ENCODE assay signal across 20 mouse cellular contexts in the genomic region with DNA sequence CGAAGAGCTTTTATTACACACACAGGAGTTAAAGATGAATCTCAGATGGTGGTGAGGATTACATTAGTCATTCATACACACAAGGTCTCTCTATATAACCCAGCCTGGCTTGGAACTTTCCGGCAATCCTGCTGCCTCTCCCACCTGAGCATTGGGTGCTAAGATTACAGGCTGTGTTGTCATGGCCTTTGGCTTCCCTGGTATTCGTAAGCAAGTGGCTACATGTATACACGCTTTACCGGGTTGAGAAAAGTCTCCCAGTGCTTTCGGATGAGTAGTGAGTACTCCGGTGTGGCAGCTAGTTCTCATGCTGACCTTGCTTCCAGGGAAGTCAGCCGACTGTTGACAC. TPM values are rescaled to one million over a fixed set of nuclear protein-coding genes. Genes with fewer than 3 reads are reported as not detected.
DNase-seq lines count a peak whose midpoint lies in the region; ATAC-seq lines count a peak whose summit lies in the region.
"Had no signal": no experiment of that assay in that cellular context is flagged by ENCODE, and none has a peak within 500 bp of the region (broad histone marks: within the 10 kb centered on the region; RNA-seq: fewer than 3 reads in every experiment).

No protein-coding gene starts in this region.

- H3K4me1 ChIP-seq in hindbrain, embryonic 13.5 days (replicated peaks) = peaks cover 22% of the 10 kb centered on the region
- H3K4me1 ChIP-seq in hindbrain, embryonic 14.5 days (replicated peaks; ENCODE audit: control insufficient read depth, insufficient read depth, low read length) = peaks cover 27% of the 10 kb centered on the region
- H3K4me1 ChIP-seq in midbrain, embryonic 14.5 days (ENCODE audit: control insufficient read depth, insufficient read depth, low read length) = 0 out of 2 replicates have a peak, but pooled peaks cover 4% of the 10 kb centered on the region
- H3K4me1 ChIP-seq: hindbrain, embryonic 10.5 days; neural tube, embryonic 12.5 days had no signal

- peak; percentile 25; the same call in 1 of the 2 replicates for ATAC-seq in hindbrain, embryonic 13.5 days (ENCODE audit: low FRiP score)
- no peak for ATAC-seq in hindbrain, embryonic 14.5 days (ENCODE audit: low FRiP score)
- no peak for ATAC-seq in midbrain, embryonic 14.5 days (ENCODE audit: low FRiP score, low TSS enrichment)
- ATAC-seq: forebrain, embryonic 16.5 days had no signal

- no peak overlapping the region for H3K27ac ChIP-seq in hindbrain, embryonic 13.5 days
- no peak overlapping the region for H3K27ac ChIP-seq in hindbrain, embryonic 14.5 days
- H3K27ac ChIP-seq in midbrain, embryonic 14.5 days (replicated peaks; ENCODE audit: low read depth, low read length) = no peak overlapping the region
- H3K27ac ChIP-seq: embryonic facial prominence, embryonic 15.5 days; hindbrain, embryonic 10.5 days; limb, embryonic 15.5 days; lung, embryonic 15.5 days; neural tube, embryonic 12.5 days had no signal

- DNase-seq in heart, adult 11 months = peak; percentile 51
- no peak for DNase-seq in heart, postnatal 14 days
- no peak for DNase-seq in hindbrain, embryonic 14.5 days (ENCODE audit: low spot score)
- DNase-seq in urinary bladder, postnatal 14 days (ENCODE audit: low spot score) = peak; percentile 26
- no peak for DNase-seq in urinary bladder, postnatal 4 days (ENCODE audit: low spot score in 2 of 2)
- DNase-seq in left cerebral cortex, adult 18-20 months (ENCODE audit: low spot score in 2 of 2) = no peak
- DNase-seq in midbrain, embryonic 14.5 days = no peak
- DNase-seq: adrenal gland, postnatal 25 days; cerebellum, adult 18-20 months; cerebellum, postnatal 36 days; thymus, postnatal 36 days had no signal

- no peaks in the 10 kb centered on the region for H3K9me3 ChIP-seq in hindbrain, embryonic 13.5 days
- no peaks in the 10 kb centered on the region for H3K9me3 ChIP-seq in hindbrain, embryonic 14.5 days (ENCODE audit: control insufficient read depth, low read length)
- H3K9me3 ChIP-seq in midbrain, embryonic 14.5 days (ENCODE audit: control insufficient read depth, low read length) = no peaks in the 10 kb centered on the region
- H3K9me3 ChIP-seq: embryonic facial prominence, embryonic 15.5 days; hindbrain, embryonic 10.5 days; limb, embryonic 15.5 days; lung, embryonic 15.5 days; neural tube, embryonic 12.5 days had no signal

- no peak overlapping the region for H3K9ac ChIP-seq in hindbrain, embryonic 13.5 days
- H3K9ac ChIP-seq in hindbrain, embryonic 14.5 days = no peak overlapping the region
- no peak overlapping the region for H3K9ac ChIP-seq in midbrain, embryonic 14.5 days (replicated peaks; ENCODE audit: low read length)
- H3K9ac ChIP-seq: embryonic facial prominence, embryonic 15.5 days; limb, embryonic 15.5 days; lung, embryonic 15.5 days; neural tube, embryonic 12.5 days had no signal

- no peaks in the 10 kb centered on the region for H3K27me3 ChIP-seq in hindbrain, embryonic 13.5 days
- no peaks in the 10 kb centered on the region for H3K27me3 ChIP-seq in hindbrain, embryonic 14.5 days (ENCODE audit: control insufficient read depth, insufficient read depth, low read length)
- no peaks in the 10 kb centered on the region for H3K27me3 ChIP-seq in midbrain, embryonic 14.5 days (ENCODE audit: control insufficient read depth, insufficient read depth, low read length)
- H3K27me3 ChIP-seq: CH12.LX; embryonic facial prominence, embryonic 15.5 days; limb, embryonic 15.5 days; lung, embryonic 15.5 days; neural tube, embryonic 12.5 days had no signal

- intact Hi-C loops in heart, postnatal 14 days (cut with DNase I) = no loop called here

- no peak overlapping the region for H3K4me3 ChIP-seq in hindbrain, embryonic 13.5 days
- H3K4me3 ChIP-seq in hindbrain, embryonic 14.5 days (replicated peaks; ENCODE audit: low read length) = no peak overlapping the region
- no peak overlapping the region for H3K4me3 ChIP-seq in midbrain, embryonic 14.5 days (replicated peaks; ENCODE audit: low read depth, low read length)
- H3K4me3 ChIP-seq: embryonic facial prominence, embryonic 15.5 days; hindbrain, embryonic 10.5 days; limb, embryonic 15.5 days; lung, embryonic 15.5 days; neural tube, embryonic 12.5 days had no signal

- 89% methylated on average over 8 of the region's 8 CpGs for WGBS in hindbrain, embryonic 13.5 days
- 89% methylated on average over 8 of the region's 8 CpGs for WGBS in hindbrain, embryonic 14.5 days
- 96% methylated on average over 8 of the region's 8 CpGs for WGBS in midbrain, embryonic 14.5 days

- H3K36me3 ChIP-seq in hindbrain, embryonic 13.5 days = no peaks in the 10 kb centered on the region
- H3K36me3 ChIP-seq in hindbrain, embryonic 14.5 days (replicated peaks; ENCODE audit: control insufficient read depth, insufficient read depth) = no peaks in the 10 kb centered on the region
- no peaks in the 10 kb centered on the region for H3K36me3 ChIP-seq in midbrain, embryonic 14.5 days (ENCODE audit: control insufficient read depth, insufficient read depth, low read length)
- H3K36me3 ChIP-seq: embryonic facial prominence, embryonic 15.5 days; limb, embryonic 15.5 days; lung, embryonic 15.5 days; neural tube, embryonic 12.5 days had no signal

- no peak overlapping the region for H3K4me2 ChIP-seq in hindbrain, embryonic 13.5 days
- no peak overlapping the region for H3K4me2 ChIP-seq in hindbrain, embryonic 14.5 days (replicated peaks)
- H3K4me2 ChIP-seq in midbrain, embryonic 14.5 days (ENCODE audit: low read length) = no peak overlapping the region
- H3K4me2 ChIP-seq: embryonic facial prominence, embryonic 15.5 days; limb, embryonic 15.5 days; lung, embryonic 15.5 days; midbrain, embryonic 11.5 days; neural tube, embryonic 12.5 days had no signal

RNA-seq across cellular contexts. Expression of a gene that starts 48.4 kb away (rescaled TPM):
- 10 to 100 TPM; 17.5 to 17.7 TPM for total RNA-seq in heart, postnatal 14 days (2021)
- 19.6 and 21.5 TPM in 2 replicates for polyA plus RNA-seq in hindbrain, embryonic 13.5 days (2015; fragmentation: Nextera tagmentation; extraction: Ambion mirVana)
- polyA plus RNA-seq in hindbrain, embryonic 14.5 days (2014; fragmentation: Nextera tagmentation; extraction: Ambion mirVana) = 15.6 and 16.8 TPM in 2 replicates
- total RNA-seq in left cerebral cortex, adult 18-20 months (2021) = 10 to 100 TPM; 18.6 to 19.4 TPM
- 12.7 and 19.4 TPM in 2 replicates for polyA plus RNA-seq in midbrain, embryonic 14.5 days (2014; fragmentation: Nextera tagmentation; extraction: Ambion mirVana)

Comparison
In these comparisons a context has a peak if more than half of its experiments do, and no peak if none do; other contexts are left out.
1. DNase-seq: peak in heart, adult 11 months (single experiment) and urinary bladder, postnatal 14 days (single experiment); none in heart, postnatal 14 days (0 of 2), hindbrain, embryonic 14.5 days (single experiment), urinary bladder, postnatal 4 days (0 of 2), left cerebral cortex, adult 18-20 months (0 of 2) and midbrain, embryonic 14.5 days (single experiment).